Mouse (Mus musculus) C2C12 (cell line): ENCODE results near the gene Atp6v1f.

ENCODE experiments used
- CEBPB ChIP-seq: IDR thresholded peaks from one replicate; pipeline ENCODE4 v1.6.1; 2011; ENCODE audit warnings: low read depth, mild to moderate bottlenecking, control low read depth, moderate library complexity
- CTCF ChIP-seq: IDR thresholded peaks from one replicate; pipeline ENCODE4 v1.5.1; 2011; ENCODE audit not compliant: control insufficient read depth, insufficient read depth, insufficient read length
- MAX ChIP-seq: IDR thresholded peaks from one replicate; pipeline ENCODE4 v1.6.1; 2011; ENCODE audit warnings: mild to moderate bottlenecking, control low read depth
- MYOD1 ChIP-seq: IDR thresholded peaks from one replicate; pipeline ENCODE4 v1.6.1; 2011; ENCODE audit warnings: low read depth; ENCODE audit not compliant: control insufficient read depth, insufficient read length
- MYOG ChIP-seq: IDR thresholded peaks from one replicate; pipeline ENCODE4 v1.6.1; 2011; ENCODE audit not compliant: control insufficient read depth, insufficient read length; ENCODE audit errors: extremely low read depth
- USF1 ChIP-seq: IDR thresholded peaks from one replicate; pipeline ENCODE4 v1.6.1; 2011; ENCODE audit warnings: low read depth, mild to moderate bottlenecking, control low read depth, moderate library complexity

DNA sequence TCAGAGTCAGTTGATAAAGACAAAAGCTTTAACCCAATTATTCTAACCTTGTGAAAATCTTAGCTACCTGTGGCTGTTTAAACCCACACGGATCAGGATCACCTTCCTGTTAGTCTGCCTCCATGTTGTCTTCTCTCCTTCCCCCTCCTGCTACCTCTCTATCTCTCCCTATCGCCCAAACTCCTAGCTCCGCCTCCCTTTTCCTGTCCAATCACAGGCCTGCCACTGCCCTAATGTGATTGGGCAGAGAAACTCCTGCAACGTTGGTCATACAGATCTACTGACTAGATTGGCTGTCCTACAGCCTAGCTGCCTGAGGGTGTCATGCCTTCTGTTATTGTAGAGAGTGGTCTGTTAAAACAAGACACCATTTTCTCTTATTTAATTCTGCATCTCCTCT is 17.7 kb upstream of the Atp6v1f start:
- TF ChIP-seq CTCF, result no peak
- TF ChIP-seq MAX, result no peak
- TF ChIP-seq USF1, result no peak
- no peak for TF ChIP-seq MYOD1
- TF ChIP-seq CEBPB, result no peak
- TF ChIP-seq MYOG, result no peak
